Mouse (Mus musculus) lung, postnatal 0 days (tissue): ENCODE measurements around the gene Nfia.

Source experiments
- CTCF ChIP-seq: IDR thresholded peaks from 2 replicates; pipeline ENCODE4 v1.5.1; 2016; ENCODE audit warnings: antibody characterized with exemption, mild to moderate bottlenecking
- EP300 ChIP-seq: IDR thresholded peaks from 2 replicates; pipeline ENCODE4 v1.6.1; 2016; ENCODE audit warnings: antibody characterized with exemption, mild to moderate bottlenecking, control low read depth

DNA sequence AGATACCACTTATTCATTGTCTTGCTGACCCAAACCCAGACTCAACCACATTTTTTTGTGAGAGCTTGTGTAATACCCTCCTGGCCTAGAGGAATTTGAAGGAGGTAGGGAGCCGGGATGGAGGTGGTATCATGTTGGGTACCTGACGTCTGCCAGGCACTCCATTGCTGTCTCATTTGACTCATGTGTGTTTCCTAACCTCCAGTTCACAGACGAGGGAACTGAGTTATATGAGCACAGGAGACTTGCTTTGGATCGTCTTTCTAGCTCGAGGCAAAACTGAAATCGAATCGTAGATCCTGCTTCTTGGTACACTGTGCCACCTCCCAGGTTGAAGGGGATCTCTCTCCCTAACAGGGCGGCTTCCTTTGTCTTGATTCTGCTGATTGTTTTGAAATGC, 46.6 kb downstream of the Nfia start:
- TF ChIP-seq CTCF (no peak), EP300 (no peak)
